Mouse (Mus musculus): ENCODE results near the gene Trex2. TPM values are rescaled to one million over a fixed set of nuclear protein-coding genes. Genes with fewer than 3 reads are reported as not detected.
"Not testable (repeated sequence)": the region's sequence is repeated elsewhere in the genome, so short reads cannot be mapped to it uniquely, and the experiment has no call there.

Trex2 gene
- polyA plus RNA-seq, 1 experiment from 2014 or later: not detected

- Histone ChIP-seq H3K36me3 (no peaks in the 10 kb centered on the region), H3K4me1 (no peaks in the 10 kb centered on the region), H3K27ac (replicated peaks) (no peak overlapping the region), H3K27me3 (replicated peaks) (peaks cover 39% of the 10 kb centered on the region), H3K4me3 (no peak overlapping the region), H3K9ac (no peak overlapping the region), H3K4me2 (no peak overlapping the region), H3K9me3 (0 out of 2 replicates have a peak, but pooled peaks cover 4% of the 10 kb centered on the region)
- WGBS: 12% methylated on average over 1 of the region's 1 CpGs
- ATAC-seq (ENCODE audit: extremely low read depth, insufficient number of reproducible peaks, low FRiP score, low TSS enrichment): no peak
Observed at GRCm38 (mm10) chrX:73412767-73413166, 22.4 kb downstream of the Trex2 start.

- WGBS: 13% methylated on average over 20 of the region's 20 CpGs
Observed at GRCm38 (mm10) chrX:73410880-73411517, 24.1 kb downstream of the Trex2 start, which contains the start of gene Zfp92. Gene Zfp92, plus strand, starts transcription at chrX:73411096.

GRCm38 (mm10) chrX:73401616-73402015 is 33.5 kb downstream of the Trex2 start:
- H3K9ac ChIP-seq: no peak overlapping the region
- no peak overlapping the region for H3K4me3 ChIP-seq
- no peaks in the 10 kb centered on the region for H3K36me3 ChIP-seq
- no peaks in the 10 kb centered on the region for H3K4me1 ChIP-seq
- H3K9me3 ChIP-seq: no peaks in the 10 kb centered on the region
- WGBS: 84% methylated on average over 12 of the region's 12 CpGs
- no peaks in the 10 kb centered on the region; the same call in 1 of the 2 replicates for H3K27me3 ChIP-seq (replicated peaks)
- no peak for ATAC-seq (ENCODE audit: extremely low read depth, insufficient number of reproducible peaks, low FRiP score, low TSS enrichment)
- H3K4me2 ChIP-seq: no peak overlapping the region
- H3K27ac ChIP-seq (replicated peaks): no peak overlapping the region

More at GRCm38 (mm10) chrX:73410880-73411517, 24.1 kb downstream of the Trex2 start, which contains the start of gene Zfp92:
- no peaks in the 10 kb centered on the region for H3K36me3 ChIP-seq
- no peak within 1 kb of the TSS for H3K27ac ChIP-seq (replicated peaks)
- 0 out of 2 replicates have a peak, but pooled peaks cover 4% of the 10 kb centered on the region for H3K9me3 ChIP-seq
- H3K4me1 ChIP-seq: no peaks in the 10 kb centered on the region
- peak within 1 kb of the TSS; percentile 68 for H3K4me2 ChIP-seq
- H3K27me3 ChIP-seq (replicated peaks): peaks cover 38% of the 10 kb centered on the region
- ATAC-seq (ENCODE audit: extremely low read depth, insufficient number of reproducible peaks, low FRiP score, low TSS enrichment): no peak
- H3K4me3 ChIP-seq: peak within 1 kb of the TSS; percentile 40
- H3K9ac ChIP-seq: peak within 1 kb of the TSS; percentile 44

GRCm38 (mm10) chrX:73400951-73401350 is 34.2 kb downstream of the Trex2 start:
- no peaks in the 10 kb centered on the region for H3K9me3 ChIP-seq
- no peaks in the 10 kb centered on the region for H3K4me1 ChIP-seq
- ATAC-seq (ENCODE audit: extremely low read depth, insufficient number of reproducible peaks, low FRiP score, low TSS enrichment): no peak
- H3K4me2 ChIP-seq: no peak overlapping the region
- H3K27ac ChIP-seq (replicated peaks): no peak overlapping the region
- H3K27me3 ChIP-seq (replicated peaks): no peaks in the 10 kb centered on the region; the same call in 1 of the 2 replicates
- WGBS: 83% methylated on average over 20 of the region's 20 CpGs
- no peak overlapping the region for H3K9ac ChIP-seq
- H3K36me3 ChIP-seq: no peaks in the 10 kb centered on the region
- H3K4me3 ChIP-seq: no peak overlapping the region

- H3K36me3 ChIP-seq; H3K9me3 ChIP-seq; ATAC-seq (ENCODE audit: extremely low read depth, insufficient number of reproducible peaks, low FRiP score, low TSS enrichment); H3K4me3 ChIP-seq; H3K27ac ChIP-seq (replicated peaks); H3K4me2 ChIP-seq; H3K9ac ChIP-seq; H3K27me3 ChIP-seq (replicated peaks); H3K4me1 ChIP-seq: not testable (repeated sequence)
- 42% methylated on average over 2 of the region's 2 CpGs for WGBS
Observed at GRCm38 (mm10) chrX:73398636-73399035, 36.5 kb downstream of the Trex2 start, which contains the start of gene Gm18336. Gene Gm18336, minus strand, starts transcription at chrX:73398736.

- Histone ChIP-seq H3K36me3 (no peaks in the 10 kb centered on the region), H3K27me3 (replicated peaks) (peaks cover 10% of the 10 kb centered on the region; the same call in 1 of the 2 replicates), H3K4me3 (no peak overlapping the region), H3K9me3 (no peaks in the 10 kb centered on the region), H3K9ac (no peak overlapping the region), H3K4me1 (no peaks in the 10 kb centered on the region), H3K4me2 (no peak overlapping the region), H3K27ac (replicated peaks) (no peak overlapping the region)
- WGBS: 64% methylated on average over 1 of the region's 1 CpGs
- no peak for ATAC-seq (ENCODE audit: extremely low read depth, insufficient number of reproducible peaks, low FRiP score, low TSS enrichment)
Observed at GRCm38 (mm10) chrX:73396446-73396845, 38.7 kb downstream of the Trex2 start.

GRCm38 (mm10) chrX:73391481-73391880 is 43.7 kb downstream of the Trex2 start:
- Histone ChIP-seq H3K4me3 (no peak overlapping the region), H3K4me2 (no peak overlapping the region), H3K9me3 (no peaks in the 10 kb centered on the region), H3K27ac (replicated peaks) (no peak overlapping the region), H3K36me3 (no peaks in the 10 kb centered on the region), H3K4me1 (no peaks in the 10 kb centered on the region), H3K9ac (no peak overlapping the region), H3K27me3 (replicated peaks) (0 out of 2 replicates have a peak, but pooled peaks cover 10% of the 10 kb centered on the region)
- 68% methylated on average over 4 of the region's 4 CpGs for WGBS
- ATAC-seq (ENCODE audit: extremely low read depth, insufficient number of reproducible peaks, low FRiP score, low TSS enrichment): no peak

GRCm38 (mm10) chrX:73384924-73385323 is 50.2 kb downstream of the Trex2 start:
- 27% methylated on average over 1 of the region's 1 CpGs for WGBS
- no peaks in the 10 kb centered on the region for H3K4me1 ChIP-seq
- H3K9me3 ChIP-seq: no peaks in the 10 kb centered on the region
- H3K4me2 ChIP-seq: no peak overlapping the region
- H3K4me3 ChIP-seq: no peak overlapping the region
- H3K36me3 ChIP-seq: no peaks in the 10 kb centered on the region
- no peak overlapping the region for H3K27ac ChIP-seq (replicated peaks)
- no peak overlapping the region for H3K9ac ChIP-seq
- peaks cover 11% of the 10 kb centered on the region for H3K27me3 ChIP-seq (replicated peaks)
- ATAC-seq (ENCODE audit: extremely low read depth, insufficient number of reproducible peaks, low FRiP score, low TSS enrichment): no peak

- no peak overlapping the region for H3K9ac ChIP-seq
- ATAC-seq (ENCODE audit: extremely low read depth, insufficient number of reproducible peaks, low FRiP score, low TSS enrichment): no peak
Observed at GRCm38 (mm10) chrX:73384419-73384818, 50.7 kb downstream of the Trex2 start.

More at GRCm38 (mm10) chrX:73384419-73384818, 50.7 kb downstream of the Trex2 start:
- H3K27me3 ChIP-seq (replicated peaks): peaks cover 11% of the 10 kb centered on the region
- H3K27ac ChIP-seq (replicated peaks): no peak overlapping the region
- no peaks in the 10 kb centered on the region for H3K36me3 ChIP-seq
- H3K4me1 ChIP-seq: no peaks in the 10 kb centered on the region
- H3K9me3 ChIP-seq: no peaks in the 10 kb centered on the region
- no peak overlapping the region for H3K4me3 ChIP-seq
- H3K4me2 ChIP-seq: no peak overlapping the region
- 65% methylated on average over 6 of the region's 6 CpGs for WGBS

Other genes with a start within 250 kb of the Trex2 start
- gene Xlr3b, start 243.1 kb downstream of the Trex2 start, polyA plus RNA-seq (2015; fragmentation: Nextera tagmentation; extraction: Ambion mirVana): 4.5 and 7.1 TPM in 2 replicates
- 0.52 and 1.0 TPM in 2 replicates for gene Xlr4b, start 221.0 kb downstream of the Trex2 start, polyA plus RNA-seq (2015; fragmentation: Nextera tagmentation; extraction: Ambion mirVana)
- 8.2 and 8.5 TPM in 2 replicates for gene F8a, start 207.1 kb downstream of the Trex2 start, polyA plus RNA-seq (2015; fragmentation: Nextera tagmentation; extraction: Ambion mirVana)
- 0.27 TPM in 1 of 2 replicates, not detected in the other for gene Xlr4c, start 192.2 kb downstream of the Trex2 start, polyA plus RNA-seq (2015; fragmentation: Nextera tagmentation; extraction: Ambion mirVana)
- not detected in 2 replicates for gene Xlr3c, start 170.0 kb downstream of the Trex2 start, polyA plus RNA-seq (2015; fragmentation: Nextera tagmentation; extraction: Ambion mirVana)
- gene Xlr5a, start 142.4 kb downstream of the Trex2 start, polyA plus RNA-seq (2015; fragmentation: Nextera tagmentation; extraction: Ambion mirVana): not detected in 2 replicates
- gene Xlr5c, start 142.4 kb downstream of the Trex2 start, polyA plus RNA-seq (2015; fragmentation: Nextera tagmentation; extraction: Ambion mirVana): not detected in 2 replicates
- gene Gm45015, start 98.5 kb downstream of the Trex2 start, polyA plus RNA-seq (2015; fragmentation: Nextera tagmentation; extraction: Ambion mirVana): not detected in 2 replicates
- 8.0 and 8.7 TPM in 2 replicates for gene Zfp275, start 92.7 kb downstream of the Trex2 start, polyA plus RNA-seq (2015; fragmentation: Nextera tagmentation; extraction: Ambion mirVana)
- gene Gm18336, start 36.6 kb downstream of the Trex2 start, polyA plus RNA-seq (2015; fragmentation: Nextera tagmentation; extraction: Ambion mirVana): not detected in 2 replicates
- not detected in 2 replicates for gene Zfp92, start 24.2 kb downstream of the Trex2 start, polyA plus RNA-seq (2015; fragmentation: Nextera tagmentation; extraction: Ambion mirVana)
- gene Haus7, start 23.7 kb upstream of the Trex2 start, polyA plus RNA-seq (2015; fragmentation: Nextera tagmentation; extraction: Ambion mirVana): 52.1 and 61.7 TPM in 2 replicates
- gene Bgn, start 48.3 kb upstream of the Trex2 start, polyA plus RNA-seq (2015; fragmentation: Nextera tagmentation; extraction: Ambion mirVana): 76.0 and 87.0 TPM in 2 replicates
- 0.32 and 0.56 TPM in 2 replicates for gene Atp2b3, start 67.7 kb upstream of the Trex2 start, polyA plus RNA-seq (2015; fragmentation: Nextera tagmentation; extraction: Ambion mirVana)
- 6.0 and 6.3 TPM in 2 replicates for gene Dusp9, start 204.1 kb upstream of the Trex2 start, polyA plus RNA-seq (2015; fragmentation: Nextera tagmentation; extraction: Ambion mirVana)
- gene Pnck, start 224.8 kb upstream of the Trex2 start, polyA plus RNA-seq (2015; fragmentation: Nextera tagmentation; extraction: Ambion mirVana): 9.6 and 10.4 TPM in 2 replicates
- 6.8 and 8.0 TPM in 2 replicates for gene Slc6a8, start 237.8 kb upstream of the Trex2 start, polyA plus RNA-seq (2015; fragmentation: Nextera tagmentation; extraction: Ambion mirVana)